Mouse (Mus musculus) macrophage (primary cell): ENCODE measurements around the gene Mtmr14. TPM values are rescaled to one million over a fixed set of nuclear protein-coding genes. Genes with fewer than 3 reads are reported as not detected.

Source experiments
- H3K27ac ChIP-seq: fragments of 350-480 bp; formaldehyde crosslinking; 2 replicates; pipeline ENCODE4 v1.9.0; 2021
- H3K36me3 ChIP-seq: fragments of 350-480 bp; formaldehyde crosslinking; 2 replicates; pipeline ENCODE4 v1.9.0; 2021; ENCODE audit errors: inconsistent target
- H3K4me3 ChIP-seq: fragments of 350-480 bp; formaldehyde crosslinking; 2 replicates; pipeline ENCODE4 v1.9.0; 2021; ENCODE audit errors: inconsistent target
- H3K79me2 ChIP-seq: fragments of 350-480 bp; formaldehyde crosslinking; 2 replicates; pipeline ENCODE4 v1.9.0; 2021; ENCODE audit errors: inconsistent target
- WGBS: methylation state at CpG from one replicate; pipeline ENCODE4 v1.1.7; 2026; ENCODE audit warnings: inconsistent platforms; ENCODE audit not compliant: missing documents; 5-methylcytosine and 5-hydroxymethylcytosine counted together
- polyA plus RNA-seq: library from polyadenylated mRNA; stranded (reverse); fragments of 250-400 nt; gene quantifications from 3 replicates; pipeline ENCODE4 v1.2.4, GENCODE M21; 2018; ENCODE audit warnings: inconsistent platforms
- total RNA-seq, 78 experiments: library from RNA; depleted of rRNA; stranded (reverse); fragments of 250-400 nt; gene quantifications; 1 replicate in 9 of 78; 2 replicates in 24 of 78; 3 replicates in 43 of 78; 4 replicates in 2 of 78; pipeline ENCODE4 v1.2.4; 2018; ENCODE audit warnings: inconsistent platforms in 56 of 78

Mtmr14 gene
- 100 to 1,000 TPM in 14 of 26 experiments, 10 to 100 TPM in 12; 46.9 to 484 (median 151) TPM for total RNA-seq (2018; cell fraction: chromatin; rRNA removed)
- total RNA-seq (2018; cell fraction: cytosol; rRNA removed): 100 to 1,000 TPM in 3 of 26 experiments, 10 to 100 TPM in 23; 34.8 to 177 (median 48.6) TPM
- total RNA-seq (2018; cell fraction: nucleus; rRNA removed): 100 to 1,000 TPM in 14 of 26 experiments, 10 to 100 TPM in 12; 30.2 to 356 (median 111) TPM
- 17.8 to 43.7 TPM (median 23.3 TPM) in 3 replicates for polyA plus RNA-seq

- H3K79me2 ChIP-seq: peaks cover 49% of the 10 kb centered on the region
- 2% methylated on average over 50 of the region's 55 CpGs for WGBS
These were observed at the start of gene Mtmr14 for GRCm38 (mm10) chr6:113237542-113238270. TSS of gene Mtmr14 (plus strand) at chr6:113237843.

DNA sequence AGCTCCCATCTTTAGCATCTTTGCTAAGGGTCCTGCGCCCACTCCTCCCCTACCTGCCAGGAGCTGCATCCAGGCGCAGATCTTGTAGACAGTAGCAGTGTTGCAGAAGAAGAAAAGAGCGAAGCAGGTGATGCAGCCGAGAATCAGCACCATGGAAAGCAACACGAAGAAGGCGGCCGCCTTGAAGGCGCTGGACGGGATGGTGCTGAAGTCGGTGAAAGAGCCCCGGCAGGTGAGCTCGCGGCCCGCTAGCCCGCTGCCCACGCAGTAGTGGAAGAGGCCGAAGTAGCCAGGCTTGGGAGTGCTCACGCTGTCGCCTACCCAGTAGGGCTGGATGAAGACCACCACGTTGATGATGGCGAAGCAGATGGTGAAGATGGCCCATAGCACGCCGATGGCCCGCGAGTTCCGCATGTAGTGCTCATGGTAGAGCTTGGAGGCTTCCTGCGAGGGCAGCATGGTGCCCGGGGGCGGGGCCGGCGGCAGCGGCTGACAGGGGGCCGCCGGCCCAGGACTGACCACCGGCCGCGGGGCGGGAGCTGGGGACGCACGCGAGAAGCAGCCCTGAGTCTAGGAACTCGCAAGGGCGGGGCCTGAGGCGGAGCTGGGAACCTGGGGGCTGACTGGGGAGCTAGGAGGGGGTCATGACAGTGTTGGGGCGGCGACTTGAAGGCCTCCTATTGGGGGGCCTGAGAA, 43.7 kb upstream of the Mtmr14 start:
- Histone ChIP-seq H3K4me3 (no peak overlapping the region), H3K79me2 (no peaks in the 10 kb centered on the region)
- 14% methylated on average over 46 of the region's 46 CpGs for WGBS

More at GRCm38 (mm10) chr6:113237542-113238270, at the start of gene Mtmr14:
- Histone ChIP-seq H3K36me3 (peaks cover 17% of the 10 kb centered on the region; the same call in 1 of the 2 replicates), H3K4me3 (peak within 1 kb of the TSS; percentile 97), H3K27ac (peak within 1 kb of the TSS; percentile 79)

DNA sequence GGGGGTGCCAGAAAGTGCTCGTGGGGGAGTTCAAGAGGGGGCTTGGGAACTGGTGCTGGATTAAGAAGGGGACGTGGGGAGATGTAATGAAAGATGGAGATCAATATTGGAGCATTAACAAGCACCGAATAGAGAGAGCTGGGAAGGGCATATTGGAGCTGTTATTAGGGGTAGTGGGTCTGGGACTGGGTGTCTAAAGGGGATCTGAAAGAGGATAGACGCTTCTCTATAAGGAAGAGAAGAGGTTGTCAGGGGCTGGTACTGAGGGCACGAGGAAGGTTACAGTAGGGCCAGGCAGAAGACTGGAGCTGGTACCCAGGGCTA, 43.2 kb upstream of the Mtmr14 start:
- Histone ChIP-seq H3K4me3 (no peak overlapping the region), H3K79me2 (no peaks in the 10 kb centered on the region), H3K27ac (no peak overlapping the region), H3K36me3 (no peaks in the 10 kb centered on the region)
- 9% methylated on average over 5 of the region's 5 CpGs for WGBS

More for the DNA sequence above, 43.7 kb upstream of the Mtmr14 start:
- Histone ChIP-seq H3K27ac (no peak overlapping the region), H3K36me3 (no peaks in the 10 kb centered on the region)

DNA sequence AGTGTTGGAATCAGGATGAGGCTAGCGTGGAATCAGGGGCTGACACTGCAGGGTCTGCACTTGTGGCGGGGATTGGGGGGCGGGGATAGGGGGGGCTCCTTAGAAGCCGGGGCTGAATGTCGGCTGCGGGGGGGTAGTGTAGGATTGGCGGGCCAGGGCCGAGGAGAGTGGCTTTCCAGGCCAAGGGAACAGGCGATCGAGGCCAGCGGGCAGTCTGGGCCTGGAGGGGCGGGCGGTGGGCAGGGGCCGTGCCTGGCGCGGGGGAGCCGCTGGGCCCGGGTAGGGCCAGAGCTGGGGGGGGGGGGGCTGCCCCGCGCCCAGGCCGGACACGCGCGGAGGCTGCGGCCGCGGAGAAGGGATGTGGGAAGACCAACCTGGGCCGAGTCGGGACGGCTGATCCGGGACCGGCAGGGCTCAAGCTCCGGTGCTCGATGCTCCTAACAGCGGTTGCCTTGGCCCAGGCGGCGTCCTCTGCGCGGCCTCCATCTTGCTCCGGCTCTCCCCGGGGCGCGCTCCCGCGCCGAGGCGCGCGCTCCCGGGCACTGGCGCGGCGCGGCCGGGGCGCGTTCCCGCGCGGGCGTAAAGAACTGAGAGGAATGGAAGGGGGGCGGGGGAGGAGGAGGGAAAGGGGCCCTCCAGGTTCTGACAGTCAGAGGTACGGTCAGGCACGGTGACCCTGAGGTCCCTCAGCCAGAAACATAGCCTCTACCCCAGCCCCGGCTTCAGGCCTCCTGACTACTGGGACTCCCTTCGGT, 42.6 kb upstream of the Mtmr14 start, which contains the start of gene Lhfpl4:
Lhfpl4 (minus strand) TSS at position 544 of the 755 bp plus-strand sequence.
- H3K4me3 ChIP-seq: no peak within 1 kb of the TSS
- H3K36me3 ChIP-seq: no peaks in the 10 kb centered on the region
- WGBS: 6% methylated on average over 46 of the region's 66 CpGs

GRCm38 (mm10) chr6:113195596-113195992, 42.0 kb upstream of the Mtmr14 start:
- H3K27ac ChIP-seq: no peak overlapping the region
- 29% methylated on average over 9 of the region's 9 CpGs for WGBS
- no peaks in the 10 kb centered on the region for H3K36me3 ChIP-seq
- no peaks in the 10 kb centered on the region for H3K79me2 ChIP-seq
- H3K4me3 ChIP-seq: no peak overlapping the region

More for the DNA sequence above, 42.6 kb upstream of the Mtmr14 start, which contains the start of gene Lhfpl4:
- no peak within 1 kb of the TSS for H3K27ac ChIP-seq
- H3K79me2 ChIP-seq: no peaks in the 10 kb centered on the region

- 59% methylated on average over 2 of the region's 2 CpGs for WGBS
- no peaks in the 10 kb centered on the region for H3K79me2 ChIP-seq
- no peak overlapping the region for H3K27ac ChIP-seq
- no peaks in the 10 kb centered on the region for H3K36me3 ChIP-seq
- no peak overlapping the region for H3K4me3 ChIP-seq
These were observed 21.4 kb upstream of the Mtmr14 start for GRCm38 (mm10) chr6:113216280-113216679.

- Histone ChIP-seq H3K79me2 (no peaks in the 10 kb centered on the region), H3K36me3 (no peaks in the 10 kb centered on the region), H3K27ac (no peak overlapping the region), H3K4me3 (no peak overlapping the region)
- 10% methylated on average over 4 of the region's 4 CpGs for WGBS
These were observed 11.8 kb upstream of the Mtmr14 start for GRCm38 (mm10) chr6:113225798-113226197.

DNA sequence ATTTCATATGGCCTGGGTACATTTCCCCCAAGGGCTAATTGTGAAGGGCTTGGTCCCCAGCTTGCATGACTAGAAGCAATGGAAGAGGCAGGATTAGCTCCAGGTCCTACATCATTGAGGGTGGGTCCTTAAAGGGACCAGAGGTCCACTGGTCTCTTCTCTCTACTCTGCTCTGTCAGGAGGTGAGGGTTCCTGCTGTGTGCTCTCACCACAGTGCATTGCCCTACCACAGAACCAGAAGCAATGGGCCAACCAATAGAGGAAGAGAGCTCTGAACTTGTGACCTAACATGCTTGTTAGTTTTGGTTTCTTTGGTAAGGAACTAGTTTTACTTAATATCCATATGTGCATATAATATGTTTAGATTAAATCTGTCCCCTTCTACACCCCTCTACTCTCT, 10.9 kb upstream of the Mtmr14 start:
- no peak overlapping the region for H3K4me3 ChIP-seq
- no peak overlapping the region for H3K27ac ChIP-seq
- no peaks in the 10 kb centered on the region for H3K79me2 ChIP-seq

DNA sequence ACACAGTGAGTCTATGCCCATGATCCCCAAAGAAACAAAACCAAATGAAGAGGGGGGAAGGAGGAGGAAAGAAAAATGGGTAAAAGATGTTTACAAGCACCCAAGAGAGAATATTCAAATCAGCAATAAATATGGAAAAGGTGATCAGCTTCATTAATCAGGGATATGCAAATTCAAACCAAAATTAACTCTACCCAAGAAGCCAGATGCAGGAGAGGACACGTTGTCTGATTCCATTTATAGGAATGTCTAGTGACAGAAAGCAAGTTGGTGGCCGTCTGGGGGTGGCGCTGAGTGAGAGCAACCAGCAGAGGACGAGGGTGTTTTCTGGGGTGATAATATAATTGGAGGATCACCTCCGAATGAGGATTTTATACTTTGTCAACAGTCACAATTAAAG, 2.5 kb upstream of the Mtmr14 start:
- Histone ChIP-seq H3K79me2 (peaks cover 23% of the 10 kb centered on the region), H3K36me3 (peaks cover 1% of the 10 kb centered on the region; the same call in 1 of the 2 replicates), H3K27ac (no peak overlapping the region), H3K4me3 (no peak overlapping the region)
- WGBS: 84% methylated on average over 5 of the region's 5 CpGs

More for the DNA sequence above, 10.9 kb upstream of the Mtmr14 start:
- H3K36me3 ChIP-seq: no peaks in the 10 kb centered on the region

- WGBS: 3% methylated on average over 6 of the region's 6 CpGs
These were observed 799 bp downstream of the Mtmr14 start for GRCm38 (mm10) chr6:113238442-113238841.

GRCm38 (mm10) chr6:113242753-113243152, 5.1 kb downstream of the Mtmr14 start:
- Histone ChIP-seq H3K36me3 (peaks cover 44% of the 10 kb centered on the region), H3K4me3 (no peak overlapping the region), H3K27ac (no peak overlapping the region), H3K79me2 (peaks cover 93% of the 10 kb centered on the region)
- WGBS: 100% methylated on average over 1 of the region's 1 CpGs

More at GRCm38 (mm10) chr6:113238442-113238841, 799 bp downstream of the Mtmr14 start:
- H3K4me3 ChIP-seq: peak overlapping the region; percentile 97
- H3K36me3 ChIP-seq: peaks cover 24% of the 10 kb centered on the region; the same call in 1 of the 2 replicates
- H3K27ac ChIP-seq: peak overlapping the region; percentile 79
- peaks cover 56% of the 10 kb centered on the region for H3K79me2 ChIP-seq

DNA sequence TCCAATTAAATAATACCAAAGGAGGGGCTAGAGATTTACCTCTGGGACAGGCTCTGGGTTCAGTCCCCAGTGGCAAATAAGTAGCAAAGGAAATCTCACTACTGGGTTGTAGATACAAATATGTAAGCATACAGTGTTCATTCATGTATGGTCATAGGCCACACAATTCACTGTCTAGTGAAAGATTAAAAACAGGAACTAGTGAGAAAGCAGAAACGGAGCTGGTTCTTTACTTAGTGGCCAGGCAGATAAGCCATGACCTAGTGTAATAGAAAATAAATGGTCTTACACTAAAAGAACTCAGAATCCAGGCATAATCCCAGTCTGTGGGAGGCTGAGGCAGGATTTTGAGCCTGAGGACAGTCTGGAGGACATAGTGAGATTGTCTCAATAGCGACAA, 7.9 kb downstream of the Mtmr14 start:
- H3K4me3 ChIP-seq: no peak overlapping the region
- peaks cover 65% of the 10 kb centered on the region for H3K36me3 ChIP-seq
- peaks cover 94% of the 10 kb centered on the region for H3K79me2 ChIP-seq
- H3K27ac ChIP-seq: no peak overlapping the region
- 25% methylated on average over 2 of the region's 2 CpGs for WGBS

- Histone ChIP-seq H3K27ac (no peak overlapping the region), H3K36me3 (peaks cover 84% of the 10 kb centered on the region), H3K4me3 (no peak overlapping the region), H3K79me2 (peaks cover 65% of the 10 kb centered on the region)
- WGBS: 74% methylated on average over 5 of the region's 5 CpGs
These were observed 13.1 kb downstream of the Mtmr14 start for GRCm38 (mm10) chr6:113250786-113251185.

DNA sequence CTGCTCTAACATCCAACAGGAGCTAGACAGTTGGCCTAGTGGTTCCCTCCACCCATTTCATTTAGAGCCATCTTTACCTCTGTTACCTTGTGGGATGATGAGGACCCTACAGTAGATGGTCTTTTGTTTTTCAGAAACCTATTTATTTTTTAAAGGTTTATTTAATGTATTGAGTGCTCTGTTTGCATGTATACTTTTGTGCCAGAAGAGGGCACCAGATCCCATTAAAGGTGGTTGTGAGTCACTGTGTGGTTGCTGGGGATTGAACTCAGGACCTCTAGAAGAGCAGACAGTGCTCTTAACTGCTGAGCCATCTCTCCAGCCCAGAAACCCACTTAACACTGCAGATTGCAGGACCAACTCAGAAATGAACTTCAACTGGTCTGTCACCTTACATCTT, 14.3 kb downstream of the Mtmr14 start:
- H3K36me3 ChIP-seq: peaks cover 91% of the 10 kb centered on the region
- no peak overlapping the region for H3K27ac ChIP-seq
- no peak overlapping the region for H3K4me3 ChIP-seq
- peaks cover 54% of the 10 kb centered on the region for H3K79me2 ChIP-seq
